Mouse (Mus musculus) embryonic facial prominence, embryonic 12.5 days (tissue): ENCODE measurements around the gene Commd8. TPM values are rescaled to one million over a fixed set of nuclear protein-coding genes. Genes with fewer than 3 reads are reported as not detected.
"Not testable (repeated sequence)": the region's sequence is repeated elsewhere in the genome, so short reads cannot be mapped to it uniquely, and the experiment has no call there.

Source experiments
- ATAC-seq: fragments of 200-750 bp; cut with Nextera tagmentation; 2 replicates; pipeline ENCODE4 v1.8.0; 2017; ENCODE audit not compliant: insufficient number of reproducible peaks, insufficient read depth, low FRiP score, low TSS enrichment
- H3K27ac ChIP-seq: fragments of 300-500 bp; sonication (generic); 2 replicates; pipeline ENCODE4 v1.5.1; 2016; ENCODE audit warnings: mild to moderate bottlenecking
- H3K27me3 ChIP-seq: fragments of 300-500 bp; sonication (generic); 2 replicates; pipeline ENCODE4 v1.6.1; 2016; ENCODE audit warnings: mild to moderate bottlenecking, moderate library complexity
- H3K36me3 ChIP-seq: fragments of 300-500 bp; sonication (generic); 2 replicates; pipeline ENCODE4 v1.6.1; 2016; ENCODE audit warnings: mild to moderate bottlenecking
- H3K4me1 ChIP-seq: fragments of 300-500 bp; sonication (generic); 2 replicates; pipeline ENCODE4 v1.6.1; 2016
- H3K4me2 ChIP-seq: fragments of 300-500 bp; sonication (generic); replicated peaks from 2 replicates; pipeline ENCODE4 v1.6.1; 2016; ENCODE audit warnings: mild to moderate bottlenecking, moderate library complexity
- H3K4me3 ChIP-seq: fragments of 300-500 bp; sonication (generic); 2 replicates; pipeline ENCODE4 v1.5.1; 2016; ENCODE audit warnings: mild to moderate bottlenecking
- H3K9ac ChIP-seq: fragments of 300-500 bp; sonication (generic); 2 replicates; pipeline ENCODE4 v1.6.1; 2016; ENCODE audit warnings: mild to moderate bottlenecking, moderate library complexity
- H3K9me3 ChIP-seq: fragments of 300-500 bp; sonication (generic); 2 replicates; pipeline ENCODE4 v1.6.1; 2016; ENCODE audit warnings: mild to moderate bottlenecking, moderate library complexity
- WGBS: fragments of 180-500 bp; shearing (Covaris S2); methylation state at CpG from one replicate; pipeline ENCODE4 v1.1.7; 2016; 5-methylcytosine and 5-hydroxymethylcytosine counted together
- polyA plus RNA-seq: library from polyadenylated mRNA; unstranded; fragments of >200 nt; fragmentation: Nextera tagmentation; extraction: Ambion mirVana; gene quantifications from 2 replicates; pipeline ENCODE4 v1.2.1, GENCODE M21; 2016

The Commd8 gene
- polyA plus RNA-seq, 1 experiment from 2014 or later = 152 TPM

- H3K9ac ChIP-seq = no peak overlapping the region
- peaks cover 9% of the 10 kb centered on the region for H3K4me1 ChIP-seq
- peak overlapping the region; percentile 57; the same call in 1 of the 2 replicates for H3K27ac ChIP-seq
- peak overlapping the region; percentile 37 for H3K4me2 ChIP-seq
- H3K9me3 ChIP-seq = no peaks in the 10 kb centered on the region
- peak overlapping the region; percentile 80 for H3K4me3 ChIP-seq
- no peaks in the 10 kb centered on the region for H3K27me3 ChIP-seq
- ATAC-seq = peak; percentile 59; the same call in 1 of the 2 replicates
- H3K36me3 ChIP-seq = 0 out of 2 replicates have a peak, but pooled peaks cover 5% of the 10 kb centered on the region
- 0% methylated on average over 4 of the region's 4 CpGs for WGBS
These were observed 264 bp upstream of the Commd8 start for GRCm38 (mm10) chr5:72168285-72168621.

- WGBS = 85% methylated on average over 7 of the region's 7 CpGs
- peaks cover 28% of the 10 kb centered on the region for H3K36me3 ChIP-seq
- H3K27me3 ChIP-seq = no peaks in the 10 kb centered on the region
- H3K4me3 ChIP-seq = no peak overlapping the region
- H3K9me3 ChIP-seq = no peaks in the 10 kb centered on the region
- no peak overlapping the region for H3K4me2 ChIP-seq
- no peak overlapping the region for H3K9ac ChIP-seq
- H3K27ac ChIP-seq = no peak overlapping the region
- peaks cover 9% of the 10 kb centered on the region for H3K4me1 ChIP-seq
- ATAC-seq = no peak
These were observed 3.6 kb downstream of the Commd8 start for GRCm38 (mm10) chr5:72164386-72164785.

GRCm38 (mm10) chr5:72162855-72163254 is 5.1 kb downstream of the Commd8 start:
- WGBS = 86% methylated on average over 5 of the region's 5 CpGs
- H3K36me3 ChIP-seq = peaks cover 39% of the 10 kb centered on the region
- no peak overlapping the region for H3K9ac ChIP-seq
- no peak overlapping the region for H3K27ac ChIP-seq
- ATAC-seq = no peak
- H3K4me2 ChIP-seq = no peak overlapping the region
- peaks cover 9% of the 10 kb centered on the region for H3K4me1 ChIP-seq
- no peaks in the 10 kb centered on the region for H3K27me3 ChIP-seq
- no peak overlapping the region for H3K4me3 ChIP-seq
- no peaks in the 10 kb centered on the region for H3K9me3 ChIP-seq

- 90% methylated on average over 11 of the region's 11 CpGs for WGBS
- no peak overlapping the region for H3K4me3 ChIP-seq
- peaks cover 51% of the 10 kb centered on the region for H3K36me3 ChIP-seq
These were observed 7.1 kb downstream of the Commd8 start for GRCm38 (mm10) chr5:72160781-72161485.

GRCm38 (mm10) chr5:72159537-72159936 is 8.5 kb downstream of the Commd8 start:
- no peaks in the 10 kb centered on the region for H3K9me3 ChIP-seq
- H3K4me3 ChIP-seq = no peak overlapping the region
- 78% methylated on average over 6 of the region's 6 CpGs for WGBS
- no peaks in the 10 kb centered on the region for H3K4me1 ChIP-seq
- no peak for ATAC-seq
- no peaks in the 10 kb centered on the region for H3K27me3 ChIP-seq
- no peak overlapping the region for H3K4me2 ChIP-seq
- H3K9ac ChIP-seq = no peak overlapping the region
- peaks cover 58% of the 10 kb centered on the region for H3K36me3 ChIP-seq
- H3K27ac ChIP-seq = no peak overlapping the region

More at GRCm38 (mm10) chr5:72160781-72161485, 7.1 kb downstream of the Commd8 start:
- H3K4me2 ChIP-seq = no peak overlapping the region
- H3K9me3 ChIP-seq = no peaks in the 10 kb centered on the region
- H3K27ac ChIP-seq = no peak overlapping the region
- H3K27me3 ChIP-seq = no peaks in the 10 kb centered on the region
- no peak overlapping the region for H3K9ac ChIP-seq
- ATAC-seq = no peak
- no peaks in the 10 kb centered on the region for H3K4me1 ChIP-seq

GRCm38 (mm10) chr5:72158667-72159066 is 9.3 kb downstream of the Commd8 start:
- peaks cover 54% of the 10 kb centered on the region for H3K36me3 ChIP-seq
- no peaks in the 10 kb centered on the region for H3K4me1 ChIP-seq
- no peak overlapping the region for H3K9ac ChIP-seq
- no peak overlapping the region for H3K4me3 ChIP-seq
- H3K27me3 ChIP-seq = no peaks in the 10 kb centered on the region
- no peak overlapping the region for H3K4me2 ChIP-seq
- H3K27ac ChIP-seq = no peak overlapping the region
- no peaks in the 10 kb centered on the region for H3K9me3 ChIP-seq
- WGBS = 92% methylated on average over 12 of the region's 12 CpGs
- ATAC-seq = no peak

GRCm38 (mm10) chr5:72156598-72156997 is 11.4 kb downstream of the Commd8 start:
- Histone ChIP-seq H3K4me1 (no peaks in the 10 kb centered on the region), H3K4me3 (no peak overlapping the region), H3K27ac (no peak overlapping the region), H3K36me3 (peaks cover 44% of the 10 kb centered on the region), H3K9ac (no peak overlapping the region), H3K9me3 (no peaks in the 10 kb centered on the region), H3K4me2 (no peak overlapping the region), H3K27me3 (no peaks in the 10 kb centered on the region)
- ATAC-seq = no peak
- 95% methylated on average over 5 of the region's 5 CpGs for WGBS

GRCm38 (mm10) chr5:72155686-72156085 is 12.3 kb downstream of the Commd8 start:
- peaks cover 40% of the 10 kb centered on the region for H3K36me3 ChIP-seq
- H3K4me2 ChIP-seq, H3K9ac ChIP-seq, H3K9me3 ChIP-seq, H3K27me3 ChIP-seq, H3K4me1 ChIP-seq, H3K27ac ChIP-seq, ATAC-seq, H3K4me3 ChIP-seq: not testable (repeated sequence)
- WGBS = 72% methylated on average over 3 of the region's 3 CpGs

GRCm38 (mm10) chr5:72150870-72151269 is 17.1 kb downstream of the Commd8 start:
- H3K4me1 ChIP-seq = 0 out of 2 replicates have a peak, but pooled peaks cover 6% of the 10 kb centered on the region
- H3K9ac ChIP-seq = no peak overlapping the region
- no peak for ATAC-seq
- no peaks in the 10 kb centered on the region for H3K27me3 ChIP-seq
- H3K4me3 ChIP-seq = no peak overlapping the region
- H3K9me3 ChIP-seq = no peaks in the 10 kb centered on the region
- no peak overlapping the region for H3K27ac ChIP-seq
- 0 out of 2 replicates have a peak, but pooled peaks cover 7% of the 10 kb centered on the region for H3K36me3 ChIP-seq
- H3K4me2 ChIP-seq = no peak overlapping the region
- 91% methylated on average over 5 of the region's 5 CpGs for WGBS

GRCm38 (mm10) chr5:72148679-72149078 is 19.3 kb downstream of the Commd8 start:
- H3K4me3 ChIP-seq = no peak overlapping the region
- H3K36me3 ChIP-seq = no peaks in the 10 kb centered on the region
- H3K27me3 ChIP-seq = no peaks in the 10 kb centered on the region
- no peak overlapping the region for H3K4me2 ChIP-seq
- no peak overlapping the region for H3K27ac ChIP-seq
- 0 out of 2 replicates have a peak, but pooled peaks cover 6% of the 10 kb centered on the region for H3K4me1 ChIP-seq
- no peaks in the 10 kb centered on the region for H3K9me3 ChIP-seq
- no peak for ATAC-seq
- H3K9ac ChIP-seq = no peak overlapping the region
- 38% methylated on average over 5 of the region's 5 CpGs for WGBS

- Histone ChIP-seq H3K4me1 (no peaks in the 10 kb centered on the region), H3K4me3 (no peak overlapping the region), H3K27ac (no peak overlapping the region), H3K9me3 (no peaks in the 10 kb centered on the region), H3K36me3 (no peaks in the 10 kb centered on the region), H3K9ac (no peak overlapping the region), H3K4me2 (no peak overlapping the region), H3K27me3 (no peaks in the 10 kb centered on the region)
- no peak for ATAC-seq
- WGBS = 67% methylated on average over 1 of the region's 1 CpGs
These were observed 28.4 kb downstream of the Commd8 start for GRCm38 (mm10) chr5:72139619-72140018.

GRCm38 (mm10) chr5:72138256-72138655 is 29.7 kb downstream of the Commd8 start:
- Histone ChIP-seq H3K27ac (no peak overlapping the region), H3K27me3 (no peaks in the 10 kb centered on the region), H3K4me3 (no peak overlapping the region), H3K9ac (no peak overlapping the region), H3K4me2 (no peak overlapping the region), H3K36me3 (no peaks in the 10 kb centered on the region), H3K4me1 (no peaks in the 10 kb centered on the region), H3K9me3 (no peaks in the 10 kb centered on the region)
- 82% methylated on average over 7 of the region's 7 CpGs for WGBS
- ATAC-seq = no peak
